Mouse (Mus musculus) erythroblast, embryonic 14.5 days (primary cell): ENCODE results near the gene Kif2c. TPM values are rescaled to one million over a fixed set of nuclear protein-coding genes. Genes with fewer than 3 reads are reported as not detected.

Source experiments
- H3K27me3 ChIP-seq: 2 replicates; pipeline ENCODE4 v1.6.1; 2012; ENCODE audit warnings: inconsistent platforms; ENCODE audit not compliant: control insufficient read depth
- H3K36me3 ChIP-seq: 2 replicates; pipeline ENCODE4 v1.6.1; 2012; ENCODE audit warnings: mild to moderate bottlenecking, inconsistent platforms; ENCODE audit not compliant: control insufficient read depth
- H3K4me1 ChIP-seq: 2 replicates; pipeline ENCODE4 v1.6.1; 2012; ENCODE audit warnings: inconsistent platforms; ENCODE audit not compliant: control insufficient read depth
- H3K4me3 ChIP-seq: replicated peaks from 2 replicates; pipeline ENCODE3; 2012; ENCODE audit warnings: moderate library complexity, mild to moderate bottlenecking, inconsistent platforms
- H3K9me3 ChIP-seq: 2 replicates; pipeline ENCODE4 v1.6.1; 2012; ENCODE audit warnings: low read length, inconsistent platforms, mixed read lengths; ENCODE audit not compliant: control insufficient read depth
- GATA1 ChIP-seq: IDR thresholded peaks from 2 replicates; pipeline ENCODE4 v1.6.1; 2012; ENCODE audit warnings: low read length, inconsistent platforms, mixed read lengths
- TAL1 ChIP-seq: IDR thresholded peaks from 3 replicates; pipeline ENCODE4 v1.6.1; 2012; ENCODE audit warnings: low read length, inconsistent platforms, mixed read lengths
- polyA plus RNA-seq: library from polyadenylated mRNA; stranded (reverse); fragments of >175 nt; gene quantifications from 2 replicates; pipeline ENCODE4 v1.2.3, GENCODE M21; 2012

Kif2c gene
- polyA plus RNA-seq, 1 experiment = 1.6 TPM

- Histone ChIP-seq H3K27me3 (peaks cover 18% of the 10 kb centered on the region), H3K9me3 (no peaks in the 10 kb centered on the region), H3K4me3 (no peak overlapping the region), H3K36me3 (peaks cover 36% of the 10 kb centered on the region), H3K4me1 (peaks cover 12% of the 10 kb centered on the region)
- TF ChIP-seq GATA1 = no peak
These were observed 36.3 kb downstream of the Kif2c start for GRCm38 (mm10) chr4:117146176-117146575.

- Histone ChIP-seq H3K9me3 (no peaks in the 10 kb centered on the region), H3K27me3 (peaks cover 19% of the 10 kb centered on the region), H3K4me1 (peaks cover 12% of the 10 kb centered on the region), H3K36me3 (peaks cover 27% of the 10 kb centered on the region), H3K4me3 (no peak overlapping the region)
- TF ChIP-seq TAL1 (no peak), GATA1 (no peak)
These were observed 37.2 kb downstream of the Kif2c start for GRCm38 (mm10) chr4:117145248-117145647.

- H3K36me3 ChIP-seq = peaks cover 5% of the 10 kb centered on the region
- peaks cover 19% of the 10 kb centered on the region for H3K27me3 ChIP-seq
- H3K4me3 ChIP-seq = no peak overlapping the region
- peaks cover 29% of the 10 kb centered on the region for H3K4me1 ChIP-seq
- no peaks in the 10 kb centered on the region for H3K9me3 ChIP-seq
- TF ChIP-seq TAL1 (no peak), GATA1 (no peak)
These were observed 39.4 kb downstream of the Kif2c start for GRCm38 (mm10) chr4:117143023-117143422.

DNA sequence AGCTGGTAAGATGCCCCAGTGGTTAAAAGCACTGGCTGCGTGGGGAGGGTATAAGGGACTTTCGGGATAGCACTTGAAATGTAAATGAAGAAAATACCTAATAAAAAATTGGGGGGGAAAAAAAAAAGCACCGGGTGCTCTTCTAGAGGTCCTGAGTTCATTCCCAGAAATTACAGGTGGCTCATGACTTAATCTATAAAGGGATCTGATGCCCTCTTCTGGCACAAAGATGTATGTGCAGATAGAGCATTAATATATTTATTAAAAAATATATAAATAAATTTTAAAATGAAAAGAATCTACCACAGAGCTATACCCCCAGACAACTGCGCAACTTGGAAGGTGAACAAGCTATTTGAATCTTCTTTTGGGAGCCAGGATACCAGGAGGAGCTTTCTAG lies 41.8 kb downstream of the Kif2c start:
- Histone ChIP-seq H3K27me3 (peaks cover 19% of the 10 kb centered on the region), H3K4me3 (no peak overlapping the region), H3K36me3 (no peaks in the 10 kb centered on the region), H3K4me1 (peaks cover 32% of the 10 kb centered on the region), H3K9me3 (no peaks in the 10 kb centered on the region)
- no peak for TF ChIP-seq GATA1
- TF ChIP-seq TAL1 = no peak

DNA sequence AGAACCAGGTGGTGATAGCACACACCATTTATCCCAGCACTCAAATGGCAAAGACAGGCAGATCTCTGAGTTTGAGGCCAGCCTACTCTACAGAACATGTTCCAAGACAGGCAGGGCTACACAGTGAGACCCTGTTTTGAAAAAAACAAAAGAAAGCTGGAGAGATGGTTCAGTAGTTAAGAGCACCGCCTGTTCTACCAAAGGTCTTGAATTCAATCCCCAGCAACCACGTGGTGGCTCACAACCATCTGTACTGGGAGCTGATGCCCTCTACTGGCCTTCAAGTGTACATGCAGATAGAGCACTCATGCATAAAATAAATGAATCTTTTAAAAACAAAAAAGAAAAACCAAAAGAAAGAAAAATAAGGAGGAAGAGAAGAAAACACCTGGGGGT lies 43.2 kb downstream of the Kif2c start:
- H3K4me3 ChIP-seq = no peak overlapping the region
- peaks cover 45% of the 10 kb centered on the region for H3K4me1 ChIP-seq
- no peaks in the 10 kb centered on the region for H3K36me3 ChIP-seq
- H3K27me3 ChIP-seq = peaks cover 18% of the 10 kb centered on the region
- TF ChIP-seq TAL1 (no peak), GATA1 (no peak)
- no peaks in the 10 kb centered on the region for H3K9me3 ChIP-seq

DNA sequence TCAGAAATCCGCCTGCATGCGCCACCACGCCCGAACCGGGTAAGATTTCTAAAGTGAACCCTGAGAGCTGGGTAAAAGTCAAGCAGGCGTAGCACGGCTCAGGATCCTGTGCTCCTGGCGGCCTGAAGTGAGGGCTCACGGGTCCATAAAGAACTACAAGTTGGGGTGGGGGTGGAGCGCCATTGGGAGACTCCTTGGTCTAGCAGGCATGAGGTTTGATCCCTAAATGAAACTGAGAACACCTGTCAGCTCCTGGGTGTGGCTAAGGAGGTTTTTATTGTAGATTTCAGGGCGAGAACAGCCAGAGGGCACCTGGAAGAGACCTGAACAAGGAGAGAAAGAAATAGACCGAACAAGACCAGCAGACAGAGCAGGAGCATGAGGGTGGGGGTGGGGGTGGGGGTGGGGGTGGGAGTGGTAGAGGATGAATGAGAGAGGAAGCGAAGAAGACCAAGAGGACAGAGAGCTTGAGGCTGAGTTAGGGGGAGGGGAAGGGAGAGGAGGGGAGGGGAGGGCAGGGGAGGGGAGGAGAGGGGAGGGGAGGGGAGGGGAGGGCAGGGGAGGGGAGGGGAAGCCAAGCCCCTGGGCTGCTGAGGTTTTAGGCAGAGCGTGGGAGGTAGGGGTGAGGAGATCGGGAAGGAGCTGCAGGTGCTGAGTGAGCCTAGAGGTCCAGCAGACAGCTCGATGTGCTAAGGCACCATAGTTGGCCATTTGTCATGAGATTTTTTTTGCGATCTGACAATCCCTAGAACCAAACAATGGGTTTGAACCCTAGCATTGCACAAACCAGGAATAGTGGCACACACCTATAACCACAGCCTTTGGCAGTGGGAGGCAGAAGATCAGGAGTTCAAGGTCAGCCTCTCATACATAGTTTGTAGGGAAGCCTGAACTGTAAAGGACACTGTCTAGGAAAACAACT lies 43.9 kb downstream of the Kif2c start:
- no peaks in the 10 kb centered on the region for H3K36me3 ChIP-seq
- peaks cover 19% of the 10 kb centered on the region for H3K27me3 ChIP-seq
- peaks cover 52% of the 10 kb centered on the region for H3K4me1 ChIP-seq
- no peak for TF ChIP-seq TAL1
- TF ChIP-seq GATA1 = no peak
- H3K9me3 ChIP-seq = no peaks in the 10 kb centered on the region
- H3K4me3 ChIP-seq = no peak overlapping the region

- Histone ChIP-seq H3K27me3 (peaks cover 27% of the 10 kb centered on the region), H3K4me1 (peaks cover 64% of the 10 kb centered on the region), H3K9me3 (peaks cover 4% of the 10 kb centered on the region; the same call in 1 of the 2 replicates), H3K4me3 (peak overlapping the region; percentile 5), H3K36me3 (peaks cover 4% of the 10 kb centered on the region; the same call in 1 of the 2 replicates)
- TF ChIP-seq TAL1 (no peak), GATA1 (no peak)
These were observed 46.4 kb downstream of the Kif2c start for GRCm38 (mm10) chr4:117136034-117136433.

GRCm38 (mm10) chr4:117134601-117134995 lies 47.8 kb downstream of the Kif2c start:
- H3K36me3 ChIP-seq = peaks cover 14% of the 10 kb centered on the region

DNA sequence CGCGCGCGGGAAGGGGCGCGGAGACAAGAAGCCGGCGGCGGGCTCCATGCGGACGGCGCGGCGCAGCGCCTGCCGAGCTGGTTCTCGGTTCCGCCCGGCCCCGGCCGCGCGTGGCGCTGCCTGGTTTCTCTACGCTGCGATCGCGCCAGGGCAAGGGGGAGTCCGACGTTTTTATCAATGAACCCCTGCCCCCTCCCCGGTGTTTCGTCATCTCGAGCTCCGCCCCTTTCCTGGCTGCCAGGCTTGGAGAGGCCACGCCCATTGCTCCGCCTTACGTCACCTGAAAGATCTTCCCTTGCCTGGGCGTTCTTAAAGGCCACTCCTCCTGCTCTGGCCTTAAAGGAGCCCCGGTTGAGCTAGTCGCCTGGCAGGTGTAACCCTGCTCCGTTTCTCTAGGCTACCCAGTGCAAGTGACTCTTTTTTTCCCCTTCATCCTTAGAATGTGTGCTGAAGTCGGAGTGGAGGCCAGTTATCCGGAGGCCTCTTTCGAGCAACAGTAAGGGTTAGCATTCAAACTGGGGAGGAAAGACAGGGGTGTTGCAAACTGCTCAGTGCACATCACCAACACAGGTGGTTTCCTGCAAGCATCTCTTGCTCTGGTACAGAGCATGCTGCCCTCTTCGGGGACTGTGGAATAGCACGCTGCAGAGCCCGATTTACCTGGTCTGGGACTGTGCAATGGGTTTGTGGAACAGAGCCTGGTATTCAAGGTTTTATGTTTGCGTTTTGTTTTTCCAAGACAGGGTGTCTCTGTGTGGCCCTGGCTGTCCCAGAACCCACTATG lies 48.4 kb downstream of the Kif2c start, which contains the start of gene Plk3:
Gene Plk3 (minus strand): TSS at position 147 of the 784 bp plus-strand sequence.
- Histone ChIP-seq H3K36me3 (peaks cover 16% of the 10 kb centered on the region), H3K4me1 (peaks cover 54% of the 10 kb centered on the region)

More at GRCm38 (mm10) chr4:117134601-117134995, 47.8 kb downstream of the Kif2c start:
- Histone ChIP-seq H3K4me1 (peaks cover 58% of the 10 kb centered on the region), H3K4me3 (no peak overlapping the region), H3K27me3 (peaks cover 30% of the 10 kb centered on the region), H3K9me3 (peaks cover 4% of the 10 kb centered on the region; the same call in 1 of the 2 replicates)
- no peak for TF ChIP-seq TAL1
- no peak for TF ChIP-seq GATA1

More for the DNA sequence above, 48.4 kb downstream of the Kif2c start, which contains the start of gene Plk3:
- Histone ChIP-seq H3K27me3 (peaks cover 30% of the 10 kb centered on the region), H3K9me3 (peaks cover 4% of the 10 kb centered on the region; the same call in 1 of the 2 replicates), H3K4me3 (peak within 1 kb of the TSS; percentile 82)
- TF ChIP-seq GATA1 (no peak), TAL1 (no peak)
